Mouse (Mus musculus) small intestine, adult 2 months (tissue): ENCODE measurements around the gene Stk32b.

Source experiments
- CTCF ChIP-seq: fragments of 200-500 bp; IDR thresholded peaks from 2 replicates; pipeline ENCODE4 v1.5.1; 2012; ENCODE audit warnings: low read depth, mild to moderate bottlenecking, control low read depth, inconsistent platforms, low read length, moderate library complexity, mixed read lengths; ENCODE audit not compliant: insufficient replicate concordance, insufficient read length; ENCODE audit errors: extremely low read depth
- POLR2A ChIP-seq: fragments of 200-500 bp; IDR thresholded peaks from 2 replicates; pipeline ENCODE4 v1.6.1; 2012; ENCODE audit warnings: low read depth, mild to moderate bottlenecking, control low read depth, inconsistent platforms, low read length, moderate library complexity

DNA sequence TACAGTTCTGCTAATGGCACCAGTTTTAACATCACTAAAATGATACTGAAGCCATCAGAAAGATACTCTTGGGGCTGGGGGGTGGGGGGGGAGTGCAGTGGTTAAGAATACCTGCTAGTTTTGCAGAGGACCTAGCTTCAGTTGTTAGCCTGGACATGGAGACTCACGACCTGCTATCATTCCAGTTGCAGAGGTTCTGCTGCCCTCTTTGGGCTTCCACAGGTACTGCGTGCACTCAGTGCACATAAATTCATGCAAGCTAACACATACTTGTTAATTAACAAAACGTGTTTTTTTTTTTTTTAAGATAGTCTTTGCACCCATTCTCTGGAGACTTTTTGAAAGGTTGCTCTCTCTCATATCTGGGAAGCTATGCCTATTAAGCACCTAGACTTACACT lies 8.8 kb downstream of the Stk32b start:
- TF ChIP-seq CTCF (peak; percentile 23; the same call in 1 of the 2 replicates), POLR2A (no peak)
